Mouse (Mus musculus) bone marrow macrophage, adult 2 months (primary cell): Measurements from ENCODE around the gene Ormdl1.

Source experiments
- CTCF ChIP-seq: IDR thresholded peaks from 2 replicates; pipeline ENCODE4 v1.5.1; 2012; ENCODE audit warnings: low read depth, mild to moderate bottlenecking, low read length, moderate library complexity
- POLR2A ChIP-seq: IDR thresholded peaks from 2 replicates; pipeline ENCODE4 v1.6.1; 2012; ENCODE audit warnings: mild to moderate bottlenecking, low read depth, low read length, borderline replicate concordance

- TF ChIP-seq CTCF (no peak), POLR2A (no peak)
Measured at GRCm38 (mm10) chr1:53324277-53324676, 27.4 kb downstream of the Ormdl1 start.
